Mouse (Mus musculus) heart, postnatal 25 days (tissue): ENCODE measurements around the gene Ltbp2. TPM values are rescaled to one million over a fixed set of nuclear protein-coding genes. Genes with fewer than 3 reads are reported as not detected.

Experiments used
- DNase-seq: peaks from one replicate; pipeline ENCODE4 v3.0.0; 2022; ENCODE audit warnings: low spot score
- intact Hi-C: fragments of 180-260 bp; cut with DNase I; formaldehyde crosslinking; loops from one replicate; pipeline ENCODE4 v1.15.1; 2025
- total RNA-seq, 2 experiments: library from RNA; stranded (reverse); gene quantifications; 2 replicates each; pipeline ENCODE4 v1.2.3; 2021

Ltbp2 gene
- total RNA-seq, 2 experiments from 2014 or later = 1.8 to 2.0 TPM

- no peak for DNase-seq
- intact Hi-C loops = no loop called here
Observed at GRCm38 (mm10) chr12:84812004-84812403, 64.3 kb downstream of the Ltbp2 start.

GRCm38 (mm10) chr12:84811510-84811909 lies 64.8 kb downstream of the Ltbp2 start:
- no peak for DNase-seq
- intact Hi-C loops = no loop called here

- intact Hi-C loops = no loop called here
- DNase-seq = no peak
Observed at GRCm38 (mm10) chr12:84810810-84811209, 65.5 kb downstream of the Ltbp2 start.

- no peak for DNase-seq
- intact Hi-C loops = no loop called here
Observed at GRCm38 (mm10) chr12:84809033-84809432, 67.3 kb downstream of the Ltbp2 start.

GRCm38 (mm10) chr12:84807351-84807750 lies 69.0 kb downstream of the Ltbp2 start:
- DNase-seq = no peak
- intact Hi-C loops = no loop called here

GRCm38 (mm10) chr12:84806726-84807125 lies 69.6 kb downstream of the Ltbp2 start:
- intact Hi-C loops = no loop called here

GRCm38 (mm10) chr12:84806010-84806409 lies 70.3 kb downstream of the Ltbp2 start:
- intact Hi-C loops = no loop called here

More at GRCm38 (mm10) chr12:84806726-84807125, 69.6 kb downstream of the Ltbp2 start:
- no peak for DNase-seq

GRCm38 (mm10) chr12:84805228-84805842 lies 71.0 kb downstream of the Ltbp2 start:
- intact Hi-C loops = no loop called here
- no peak for DNase-seq

More at GRCm38 (mm10) chr12:84806010-84806409, 70.3 kb downstream of the Ltbp2 start:
- DNase-seq = no peak

- no peak for DNase-seq
- intact Hi-C loops = no loop called here
Observed at GRCm38 (mm10) chr12:84802625-84803024, 73.7 kb downstream of the Ltbp2 start.

- no peak for DNase-seq
- intact Hi-C loops = no loop called here
Observed at GRCm38 (mm10) chr12:84801532-84802110, 74.7 kb downstream of the Ltbp2 start.

- DNase-seq = no peak
- intact Hi-C loops = no loop called here
Observed at GRCm38 (mm10) chr12:84800419-84800818, 75.9 kb downstream of the Ltbp2 start.

GRCm38 (mm10) chr12:84799086-84799485 lies 77.2 kb downstream of the Ltbp2 start:
- intact Hi-C loops = no loop called here
- no peak for DNase-seq

- no peak for DNase-seq
- intact Hi-C loops = no loop called here
Observed at GRCm38 (mm10) chr12:84794647-84795046, 81.7 kb downstream of the Ltbp2 start.

- no peak for DNase-seq
- intact Hi-C loops = no loop called here
Observed at GRCm38 (mm10) chr12:84792629-84793028, 83.7 kb downstream of the Ltbp2 start.

- DNase-seq = no peak
- intact Hi-C loops = no loop called here
Observed at GRCm38 (mm10) chr12:84790853-84791252, 85.5 kb downstream of the Ltbp2 start.

GRCm38 (mm10) chr12:84786091-84786490 lies 90.2 kb downstream of the Ltbp2 start:
- no peak for DNase-seq
- intact Hi-C loops = loop anchor here (5.0 to 10.0 kb wide), 3 partner anchors 91 to 249 kb away; partner anchors contain the start of genes Arel1, Fcf1 and Ltbp2

GRCm38 (mm10) chr12:84784604-84785381 lies 91.5 kb downstream of the Ltbp2 start:
- intact Hi-C loops = loop anchor here (5.0 to 10.0 kb wide), 3 partner anchors 93 to 250 kb away; partner anchors contain the start of genes Arel1, Fcf1 and Ltbp2
- peak; percentile 72 for DNase-seq

- DNase-seq = no peak
- intact Hi-C loops = no loop called here
Observed at GRCm38 (mm10) chr12:84776229-84776628, 100.1 kb downstream of the Ltbp2 start.

GRCm38 (mm10) chr12:84774376-84774775 lies 102.0 kb downstream of the Ltbp2 start:
- intact Hi-C loops = no loop called here
- DNase-seq = no peak

GRCm38 (mm10) chr12:84773476-84773875 lies 102.9 kb downstream of the Ltbp2 start:
- intact Hi-C loops = no loop called here
- no peak for DNase-seq
